Mouse (Mus musculus): ENCODE measurements around the gene Pacsin2. TPM values are rescaled to one million over a fixed set of nuclear protein-coding genes. Genes with fewer than 3 reads are reported as not detected.
"Not testable (repeated sequence)": the region's sequence is repeated elsewhere in the genome, so short reads cannot be mapped to it uniquely, and the experiment has no call there.

The Pacsin2 gene
- total RNA-seq, 2 experiments from 2014 or later, result 97.4 to 102 TPM

GRCm38 (mm10) chr15:83474466-83474836, 10.0 kb upstream of the Pacsin2 start:
- no peak for DNase-seq (ENCODE audit: extremely low spot score in 1 of 2, low spot score in 2 of 2)
- no peak for TF ChIP-seq CTCF (IDR thresholded peaks at IDR 0.05)

GRCm38 (mm10) chr15:83473832-83474465, 9.5 kb upstream of the Pacsin2 start:
- no peak for TF ChIP-seq CTCF (IDR thresholded peaks at IDR 0.05)
- Histone ChIP-seq H3K27ac (no peak overlapping the region), H3K4me3 (no peak overlapping the region)
- DNase-seq (ENCODE audit: extremely low spot score in 1 of 2, low spot score in 2 of 2), result no peak
- intact Hi-C loops (cut with DNase I), result no loop called here

More at GRCm38 (mm10) chr15:83474466-83474836, 10.0 kb upstream of the Pacsin2 start:
- H3K27ac ChIP-seq, result no peak overlapping the region
- intact Hi-C loops (cut with DNase I), result no loop called here
- no peak overlapping the region for H3K4me3 ChIP-seq

- Histone ChIP-seq H3K4me3 (no peak overlapping the region), H3K27ac (no peak overlapping the region)
- intact Hi-C loops (cut with DNase I), result no loop called here
- TF ChIP-seq CTCF (IDR thresholded peaks at IDR 0.05), result no peak
- no peak for DNase-seq (ENCODE audit: extremely low spot score in 1 of 2, low spot score in 2 of 2)
These were observed 8.8 kb upstream of the Pacsin2 start for GRCm38 (mm10) chr15:83473251-83473650.

DNA sequence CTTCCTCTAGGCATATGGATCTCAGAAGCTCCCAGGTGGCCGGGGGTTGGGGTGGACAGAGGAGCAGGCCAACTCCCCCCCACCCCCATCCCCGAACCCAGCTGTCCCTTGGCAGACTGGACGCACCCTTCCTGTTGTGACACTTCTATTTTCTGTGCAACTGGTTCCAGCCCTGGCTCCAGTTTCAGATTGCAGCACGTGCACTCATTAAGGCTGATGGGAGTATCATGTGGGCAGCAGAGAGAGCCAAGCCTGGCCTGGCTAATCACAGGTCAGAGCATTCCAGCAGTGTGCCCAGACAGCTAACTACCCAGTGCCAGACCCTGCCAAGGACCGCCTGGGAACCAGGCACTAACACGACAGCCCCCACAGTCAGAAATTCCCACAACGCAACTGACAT, 7.1 kb upstream of the Pacsin2 start:
- H3K27ac ChIP-seq, result no peak overlapping the region

GRCm38 (mm10) chr15:83470443-83470842, 6.0 kb upstream of the Pacsin2 start:
- DNase-seq (ENCODE audit: extremely low spot score in 1 of 2, low spot score in 2 of 2), result no peak
- Histone ChIP-seq H3K4me3 (no peak overlapping the region), H3K27ac (no peak overlapping the region)
- intact Hi-C loops (cut with DNase I), result no loop called here
- no peak for TF ChIP-seq CTCF (IDR thresholded peaks at IDR 0.05)

More for the DNA sequence above, 7.1 kb upstream of the Pacsin2 start:
- TF ChIP-seq CTCF (IDR thresholded peaks at IDR 0.05), result no peak
- intact Hi-C loops (cut with DNase I), result no loop called here
- H3K4me3 ChIP-seq, result no peak overlapping the region
- no peak for DNase-seq (ENCODE audit: extremely low spot score in 1 of 2, low spot score in 2 of 2)

- Histone ChIP-seq H3K27ac (no peak overlapping the region), H3K4me3 (no peak overlapping the region)
- no peak for TF ChIP-seq CTCF (IDR thresholded peaks at IDR 0.05)
- intact Hi-C loops (cut with DNase I), result no loop called here
- no peak for DNase-seq (ENCODE audit: extremely low spot score in 1 of 2, low spot score in 2 of 2)
These were observed 4.9 kb upstream of the Pacsin2 start for GRCm38 (mm10) chr15:83469279-83469821.

DNA sequence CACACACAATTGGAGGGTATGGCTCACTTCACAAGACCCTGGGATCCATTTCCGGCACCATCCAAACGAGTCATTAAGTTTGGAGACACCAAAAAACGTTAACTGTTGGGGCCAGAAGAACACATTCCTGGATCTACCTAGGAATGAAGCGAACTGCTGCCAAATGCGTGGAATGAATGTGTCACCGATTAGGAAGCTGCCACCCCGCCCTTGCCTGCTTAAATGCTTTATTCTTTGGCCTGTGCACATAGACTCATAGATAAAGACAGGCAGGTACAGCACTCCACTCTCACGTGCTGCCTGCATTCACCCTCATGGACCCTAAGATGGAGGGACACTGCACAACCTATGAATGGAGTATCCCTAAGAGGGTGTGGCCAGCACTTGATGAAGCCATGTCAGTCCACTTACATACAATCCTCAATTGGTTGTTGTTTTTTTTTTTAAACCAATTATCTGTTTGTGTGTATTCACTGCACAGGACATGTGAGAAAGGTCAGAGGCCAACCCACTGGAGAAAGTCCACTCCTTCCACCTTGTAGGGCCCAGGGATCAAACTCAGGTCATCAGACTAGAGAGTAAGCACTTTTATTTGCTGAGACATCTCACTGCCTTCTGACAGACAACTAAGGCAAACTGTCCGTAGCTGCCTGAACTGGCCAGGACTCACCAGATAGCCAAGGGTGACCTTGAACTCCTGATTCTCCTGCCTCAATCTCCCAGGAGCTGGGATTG, 3.0 kb upstream of the Pacsin2 start:
- Histone ChIP-seq H3K27ac (no peak overlapping the region), H3K4me3 (no peak overlapping the region)
- intact Hi-C loops (cut with DNase I), result no loop called here
- DNase-seq (ENCODE audit: extremely low spot score in 1 of 2, low spot score in 2 of 2), result no peak
- no peak for TF ChIP-seq CTCF (IDR thresholded peaks at IDR 0.05)

- intact Hi-C loops (cut with DNase I), result no loop called here
- no peak for TF ChIP-seq CTCF (IDR thresholded peaks at IDR 0.05)
- no peak overlapping the region for H3K27ac ChIP-seq
- DNase-seq (ENCODE audit: extremely low spot score in 1 of 2, low spot score in 2 of 2), result no peak
- H3K4me3 ChIP-seq, result no peak overlapping the region
These were observed 1.9 kb upstream of the Pacsin2 start for GRCm38 (mm10) chr15:83466331-83466730.

- intact Hi-C loops (cut with DNase I), result no loop called here
- H3K4me3 ChIP-seq, result peak overlapping the region; percentile 60
These were observed 672 bp upstream of the Pacsin2 start for GRCm38 (mm10) chr15:83464905-83465650.

DNA sequence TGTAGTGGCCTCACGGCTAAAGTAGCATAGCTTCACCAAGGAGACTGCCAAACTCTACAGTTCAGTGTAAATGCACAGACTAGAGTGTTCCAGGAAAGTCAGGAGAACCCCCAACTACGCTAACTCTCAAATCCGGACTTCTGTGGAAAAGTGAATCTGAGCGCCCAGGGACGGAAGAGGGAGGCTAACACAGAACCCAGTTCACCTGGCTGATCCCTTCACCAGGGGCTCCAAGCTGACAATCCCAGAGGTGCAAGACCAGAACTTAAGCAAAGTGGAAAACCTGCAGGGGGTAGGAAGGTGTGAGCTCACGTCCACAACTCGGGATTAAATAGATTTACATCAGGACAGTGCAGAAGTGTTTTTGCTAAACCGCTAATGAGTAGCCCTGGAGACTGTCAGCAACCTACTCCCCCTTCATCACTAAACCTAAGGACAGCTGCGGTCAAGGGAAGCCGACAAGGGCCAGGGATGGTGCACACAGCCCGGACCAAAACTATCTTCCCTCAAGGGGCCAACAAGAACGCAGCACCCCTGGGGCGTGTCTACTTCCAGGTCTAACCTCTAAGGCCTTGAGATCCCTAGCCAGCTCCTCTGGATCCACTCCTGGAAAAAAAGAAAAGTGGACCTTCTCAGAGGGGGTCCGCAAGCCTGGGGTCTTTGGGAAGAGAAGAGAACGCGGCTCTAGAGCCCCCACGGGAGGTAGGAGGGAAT, 880 bp downstream of the Pacsin2 start:
- no peak for DNase-seq (ENCODE audit: extremely low spot score in 1 of 2, low spot score in 2 of 2)
- intact Hi-C loops (cut with DNase I), result no loop called here
- Histone ChIP-seq H3K27ac (0 out of 2 replicates have a peak overlapping the region, but pooled peaks have one; percentile 32), H3K4me3 (peak overlapping the region; percentile 60)
- TF ChIP-seq CTCF (IDR thresholded peaks at IDR 0.05), result no peak

More at GRCm38 (mm10) chr15:83464905-83465650, 672 bp upstream of the Pacsin2 start:
- no peak overlapping the region for H3K27ac ChIP-seq
- TF ChIP-seq CTCF (IDR thresholded peaks at IDR 0.05), result peak; percentile 36
- DNase-seq (ENCODE audit: extremely low spot score in 1 of 2, low spot score in 2 of 2), result no peak

DNA sequence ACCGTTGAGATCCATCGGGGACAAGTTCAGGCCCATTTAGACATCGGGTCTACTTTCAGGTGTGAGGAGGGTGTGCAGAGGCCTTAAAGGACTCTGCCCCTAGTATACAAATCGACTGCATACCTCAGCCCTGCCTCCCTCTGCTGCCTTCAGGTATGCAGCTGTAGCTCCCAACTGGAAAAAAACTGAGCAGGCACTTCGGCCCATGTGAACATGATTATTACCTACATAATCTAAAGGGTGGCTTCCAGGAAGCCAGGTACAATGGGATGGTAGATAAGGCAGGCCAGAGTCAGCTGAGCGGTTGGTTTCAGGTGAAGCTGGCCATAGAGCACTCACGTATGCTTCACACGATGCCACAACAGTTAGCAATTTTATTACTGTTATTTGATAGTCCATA, 2.1 kb downstream of the Pacsin2 start:
- DNase-seq (ENCODE audit: extremely low spot score in 1 of 2, low spot score in 2 of 2); H3K4me3 ChIP-seq; intact Hi-C loops (cut with DNase I); H3K27ac ChIP-seq: not testable (repeated sequence)
